Mouse (Mus musculus): ENCODE data around the gene Rad1. TPM values are rescaled to one million over a fixed set of nuclear protein-coding genes. Genes with fewer than 3 reads are reported as not detected.

Rad1 gene
- polyA plus RNA-seq, 1 experiment from 2014 or later = 25.1 TPM

- Histone ChIP-seq H3K36me3 (ENCODE audit: insufficient read depth) (peaks cover 26% of the 10 kb centered on the region), H3K27ac (ENCODE audit: low read depth) (no peak overlapping the region), H3K4me1 (ENCODE audit: insufficient read depth) (no peaks in the 10 kb centered on the region), H3K9ac (no peak overlapping the region), H3K27me3 (ENCODE audit: insufficient read depth, low read length) (no peaks in the 10 kb centered on the region), H3K9me3 (ENCODE audit: low read depth, low read length) (no peaks in the 10 kb centered on the region), H3K4me2 (no peak overlapping the region), H3K4me3 (ENCODE audit: low read depth, low read length) (no peak overlapping the region)
- no peak for DNase-seq
- WGBS = 69% methylated on average over 5 of the region's 5 CpGs
- no peak for ATAC-seq (ENCODE audit: insufficient read depth)
- no peak for TF ChIP-seq CTCF (IDR thresholded peaks at IDR 0.05; ENCODE audit: low read depth)
Observed at GRCm38 (mm10) chr15:10463555-10463954, 22.3 kb upstream of the Rad1 start.

GRCm38 (mm10) chr15:10464678-10465077, 21.1 kb upstream of the Rad1 start:
- Histone ChIP-seq H3K27me3 (ENCODE audit: insufficient read depth, low read length) (no peaks in the 10 kb centered on the region), H3K36me3 (ENCODE audit: insufficient read depth) (peaks cover 17% of the 10 kb centered on the region), H3K27ac (ENCODE audit: low read depth) (no peak overlapping the region), H3K4me3 (ENCODE audit: low read depth, low read length) (no peak overlapping the region), H3K9me3 (ENCODE audit: low read depth, low read length) (no peaks in the 10 kb centered on the region), H3K4me1 (ENCODE audit: insufficient read depth) (no peaks in the 10 kb centered on the region; the same call in 1 of the 2 replicates), H3K9ac (no peak overlapping the region), H3K4me2 (no peak overlapping the region)
- WGBS = 89% methylated on average over 3 of the region's 3 CpGs
- no peak for ATAC-seq (ENCODE audit: insufficient read depth)
- no peak for DNase-seq
- no peak for TF ChIP-seq CTCF (IDR thresholded peaks at IDR 0.05; ENCODE audit: low read depth)

- H3K27ac ChIP-seq (ENCODE audit: low read depth) = no peak overlapping the region
- H3K27me3 ChIP-seq (ENCODE audit: insufficient read depth, low read length) = no peaks in the 10 kb centered on the region
- no peak for TF ChIP-seq CTCF (IDR thresholded peaks at IDR 0.05; ENCODE audit: low read depth)
- no peak for ATAC-seq (ENCODE audit: insufficient read depth)
- no peak for DNase-seq
- H3K9me3 ChIP-seq (ENCODE audit: low read depth, low read length) = no peaks in the 10 kb centered on the region
- no peaks in the 10 kb centered on the region for H3K36me3 ChIP-seq (ENCODE audit: insufficient read depth)
- no peaks in the 10 kb centered on the region; the same call in 1 of the 2 replicates for H3K4me1 ChIP-seq (ENCODE audit: insufficient read depth)
- 79% methylated on average over 3 of the region's 3 CpGs for WGBS
- no peak overlapping the region for H3K4me3 ChIP-seq (ENCODE audit: low read depth, low read length)
- no peak overlapping the region for H3K9ac ChIP-seq
- peak overlapping the region; percentile 69 for H3K4me2 ChIP-seq
Observed at GRCm38 (mm10) chr15:10468761-10469160, 17.1 kb upstream of the Rad1 start.

- DNase-seq (no peak), ATAC-seq (ENCODE audit: insufficient read depth) (peak; percentile 12; the same call in 1 of the 2 replicates)
- Histone ChIP-seq H3K4me1 (ENCODE audit: insufficient read depth) (no peaks in the 10 kb centered on the region; the same call in 1 of the 2 replicates), H3K27ac (ENCODE audit: low read depth) (peak overlapping the region; percentile 75; the same call in 1 of the 2 replicates), H3K9me3 (ENCODE audit: low read depth, low read length) (no peaks in the 10 kb centered on the region), H3K4me3 (ENCODE audit: low read depth, low read length) (peak overlapping the region; percentile 80), H3K9ac (peak overlapping the region; percentile 78), H3K36me3 (ENCODE audit: insufficient read depth) (no peaks in the 10 kb centered on the region), H3K27me3 (ENCODE audit: insufficient read depth, low read length) (no peaks in the 10 kb centered on the region), H3K4me2 (peak overlapping the region; percentile 69)
- WGBS = under 1% methylated on average over 40 of the region's 40 CpGs
- no peak for TF ChIP-seq CTCF (IDR thresholded peaks at IDR 0.05; ENCODE audit: low read depth)
Observed at GRCm38 (mm10) chr15:10469641-10470150, 16.1 kb upstream of the Rad1 start.

- Histone ChIP-seq H3K36me3 (ENCODE audit: insufficient read depth) (peaks cover 4% of the 10 kb centered on the region), H3K4me3 (ENCODE audit: low read depth, low read length) (peak within 1 kb of the TSS; percentile 80), H3K27ac (ENCODE audit: low read depth) (peak within 1 kb of the TSS; percentile 75; the same call in 1 of the 2 replicates), H3K27me3 (ENCODE audit: insufficient read depth, low read length) (no peaks in the 10 kb centered on the region), H3K9ac (peak within 1 kb of the TSS; percentile 78), H3K9me3 (ENCODE audit: low read depth, low read length) (no peaks in the 10 kb centered on the region), H3K4me1 (ENCODE audit: insufficient read depth) (no peaks in the 10 kb centered on the region; the same call in 1 of the 2 replicates), H3K4me2 (peak within 1 kb of the TSS; percentile 69)
- TF ChIP-seq CTCF (IDR thresholded peaks at IDR 0.05; ENCODE audit: low read depth) = no peak
- DNase-seq = peak; percentile 87
- under 1% methylated on average over 81 of the region's 87 CpGs for WGBS
- peak; percentile 96 for ATAC-seq (ENCODE audit: insufficient read depth)
Observed at GRCm38 (mm10) chr15:10470151-10470831, 15.5 kb upstream of the Rad1 start, which contains the start of gene Dnajc21. Gene Dnajc21, minus strand, starts transcription at chr15:10470516.

GRCm38 (mm10) chr15:10470941-10471340, 14.9 kb upstream of the Rad1 start:
- H3K9me3 ChIP-seq (ENCODE audit: low read depth, low read length) = no peaks in the 10 kb centered on the region
- peaks cover 10% of the 10 kb centered on the region for H3K36me3 ChIP-seq (ENCODE audit: insufficient read depth)
- no peaks in the 10 kb centered on the region for H3K27me3 ChIP-seq (ENCODE audit: insufficient read depth, low read length)
- no peak for TF ChIP-seq CTCF (IDR thresholded peaks at IDR 0.05; ENCODE audit: low read depth)
- H3K27ac ChIP-seq (ENCODE audit: low read depth) = no peak overlapping the region; the same call in 1 of the 2 replicates
- ATAC-seq (ENCODE audit: insufficient read depth) = 0 out of 2 replicates have a peak, but pooled peaks have one; percentile 1
- H3K4me2 ChIP-seq = peak overlapping the region; percentile 69
- peak overlapping the region; percentile 80 for H3K4me3 ChIP-seq (ENCODE audit: low read depth, low read length)
- H3K9ac ChIP-seq = peak overlapping the region; percentile 78
- WGBS = 16% methylated on average over 3 of the region's 3 CpGs
- no peaks in the 10 kb centered on the region; the same call in 1 of the 2 replicates for H3K4me1 ChIP-seq (ENCODE audit: insufficient read depth)
- DNase-seq = peak; percentile 15

- H3K27ac ChIP-seq (ENCODE audit: low read depth) = peak overlapping the region; percentile 79
Observed at GRCm38 (mm10) chr15:10486365-10486839, 584 bp downstream of the Rad1 start.

More at GRCm38 (mm10) chr15:10486365-10486839, 584 bp downstream of the Rad1 start:
- peak overlapping the region; percentile 79 for H3K9ac ChIP-seq
- ATAC-seq (ENCODE audit: insufficient read depth) = peak; percentile 64
- H3K9me3 ChIP-seq (ENCODE audit: low read depth, low read length) = no peaks in the 10 kb centered on the region
- H3K4me3 ChIP-seq (ENCODE audit: low read depth, low read length) = peak overlapping the region; percentile 83
- H3K4me1 ChIP-seq (ENCODE audit: insufficient read depth) = no peaks in the 10 kb centered on the region
- WGBS = 1% methylated on average over 18 of the region's 18 CpGs
- no peaks in the 10 kb centered on the region for H3K27me3 ChIP-seq (ENCODE audit: insufficient read depth, low read length)
- no peak for TF ChIP-seq CTCF (IDR thresholded peaks at IDR 0.05; ENCODE audit: low read depth)
- H3K4me2 ChIP-seq = peak overlapping the region; percentile 81
- peaks cover 21% of the 10 kb centered on the region for H3K36me3 ChIP-seq (ENCODE audit: insufficient read depth)
- peak; percentile 27 for DNase-seq
